Mouse (Mus musculus) thymus, postnatal 0 days (tissue): ENCODE measurements around the gene Thra. TPM values are rescaled to one million over a fixed set of nuclear protein-coding genes. Genes with fewer than 3 reads are reported as not detected.
A peak's percentile ranks its signal among the peaks of the same experiment; 100 is the strongest.

Experiments
- DNase-seq: peaks from one replicate; pipeline ENCODE4 v3.0.0-alpha.2; 2015; ENCODE audit warnings: low spot score
- polyA plus RNA-seq: library from polyadenylated mRNA; unstranded; fragments of >200 nt; fragmentation: Nextera tagmentation; extraction: Ambion mirVana; gene quantifications from 2 replicates; pipeline ENCODE4 v1.2.1, GENCODE M21; 2015

Thra gene
- polyA plus RNA-seq, 1 experiment from 2014 or later: 9.1 TPM

DNA sequence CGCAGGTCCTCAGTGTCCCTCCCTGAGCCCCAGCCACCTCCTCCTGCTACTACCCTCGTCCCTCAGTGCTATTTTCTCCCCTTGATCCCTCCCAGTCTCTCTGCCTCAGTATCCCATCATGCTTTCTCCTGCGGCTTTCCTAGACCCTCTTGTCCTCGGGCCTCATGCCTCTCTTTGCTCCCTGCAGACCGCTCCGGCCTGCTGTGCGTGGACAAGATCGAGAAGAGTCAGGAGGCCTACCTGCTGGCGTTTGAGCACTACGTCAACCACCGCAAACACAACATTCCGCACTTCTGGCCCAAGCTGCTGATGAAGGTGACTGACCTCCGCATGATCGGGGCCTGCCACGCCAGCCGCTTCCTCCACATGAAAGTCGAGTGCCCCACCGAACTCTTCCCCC lies 23.7 kb downstream of the Thra start:
- no peak for DNase-seq

DNA sequence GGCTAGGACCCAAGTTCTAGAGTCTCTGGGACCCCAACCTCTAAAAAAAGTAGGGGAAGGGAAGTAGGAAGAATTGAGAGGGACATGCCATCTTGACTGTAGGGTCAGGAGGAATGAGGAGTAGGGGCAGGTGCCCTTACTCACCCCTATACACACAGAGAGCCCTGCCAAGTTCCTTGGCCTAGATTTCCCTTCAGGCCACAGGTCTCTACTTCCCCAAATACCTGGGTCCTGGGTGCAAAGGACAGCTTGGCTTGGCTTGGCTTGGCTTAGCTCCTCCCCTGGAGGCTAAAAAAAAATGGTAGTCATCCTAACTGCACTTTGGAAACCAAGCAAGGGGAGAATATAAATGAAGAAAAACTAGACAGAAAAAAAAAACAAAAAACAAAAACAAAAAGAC lies 24.3 kb downstream of the Thra start:
- no peak for DNase-seq

- DNase-seq: peak; percentile 15
Measured at GRCm38 (mm10) chr11:98765421-98766309, 25.2 kb downstream of the Thra start.

- DNase-seq: no peak
Measured at GRCm38 (mm10) chr11:98766346-98766745, 25.9 kb downstream of the Thra start.

GRCm38 (mm10) chr11:98766816-98767215 lies 26.4 kb downstream of the Thra start:
- DNase-seq: peak; percentile 23

GRCm38 (mm10) chr11:98767276-98767675 lies 26.8 kb downstream of the Thra start:
- peak; percentile 80 for DNase-seq

- DNase-seq: no peak
Measured at GRCm38 (mm10) chr11:98767713-98768112, 27.3 kb downstream of the Thra start.

GRCm38 (mm10) chr11:98768127-98769006 lies 27.9 kb downstream of the Thra start:
- peak; percentile 12 for DNase-seq

- DNase-seq: no peak
Measured at GRCm38 (mm10) chr11:98769007-98769954, 28.8 kb downstream of the Thra start.

- peak; percentile 52 for DNase-seq
Measured at GRCm38 (mm10) chr11:98770096-98770975, 29.9 kb downstream of the Thra start.

- no peak for DNase-seq
Measured at GRCm38 (mm10) chr11:98771131-98771530, 30.7 kb downstream of the Thra start.

- no peak for DNase-seq
Measured at GRCm38 (mm10) chr11:98771844-98772525, 31.5 kb downstream of the Thra start.

DNA sequence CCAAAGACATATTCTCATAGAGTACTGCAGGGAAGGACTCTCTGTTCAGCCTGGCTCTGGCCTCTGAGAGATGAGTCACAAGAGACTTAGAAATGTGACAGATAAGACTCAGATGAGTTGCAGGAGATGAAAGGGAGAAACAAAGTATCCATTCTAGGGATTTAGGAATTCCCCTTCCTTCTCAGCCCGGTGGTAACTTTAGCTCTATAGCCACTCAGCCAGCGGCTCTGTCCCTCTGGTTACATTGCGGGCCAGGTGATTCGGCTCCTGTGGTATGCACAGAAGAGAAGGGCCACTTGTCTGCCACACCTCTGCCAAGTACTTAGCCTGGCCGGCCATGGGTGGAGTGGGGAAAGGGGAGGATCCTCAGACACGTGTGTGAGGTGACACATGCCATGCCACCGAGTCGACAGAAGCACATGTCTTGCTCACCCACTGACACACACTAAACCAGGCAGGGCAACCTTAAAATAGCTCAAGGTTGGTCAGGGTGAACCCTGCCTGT lies 32.3 kb downstream of the Thra start:
- no peak for DNase-seq

GRCm38 (mm10) chr11:98773635-98774295 lies 33.3 kb downstream of the Thra start:
- DNase-seq: peak; percentile 96

DNA sequence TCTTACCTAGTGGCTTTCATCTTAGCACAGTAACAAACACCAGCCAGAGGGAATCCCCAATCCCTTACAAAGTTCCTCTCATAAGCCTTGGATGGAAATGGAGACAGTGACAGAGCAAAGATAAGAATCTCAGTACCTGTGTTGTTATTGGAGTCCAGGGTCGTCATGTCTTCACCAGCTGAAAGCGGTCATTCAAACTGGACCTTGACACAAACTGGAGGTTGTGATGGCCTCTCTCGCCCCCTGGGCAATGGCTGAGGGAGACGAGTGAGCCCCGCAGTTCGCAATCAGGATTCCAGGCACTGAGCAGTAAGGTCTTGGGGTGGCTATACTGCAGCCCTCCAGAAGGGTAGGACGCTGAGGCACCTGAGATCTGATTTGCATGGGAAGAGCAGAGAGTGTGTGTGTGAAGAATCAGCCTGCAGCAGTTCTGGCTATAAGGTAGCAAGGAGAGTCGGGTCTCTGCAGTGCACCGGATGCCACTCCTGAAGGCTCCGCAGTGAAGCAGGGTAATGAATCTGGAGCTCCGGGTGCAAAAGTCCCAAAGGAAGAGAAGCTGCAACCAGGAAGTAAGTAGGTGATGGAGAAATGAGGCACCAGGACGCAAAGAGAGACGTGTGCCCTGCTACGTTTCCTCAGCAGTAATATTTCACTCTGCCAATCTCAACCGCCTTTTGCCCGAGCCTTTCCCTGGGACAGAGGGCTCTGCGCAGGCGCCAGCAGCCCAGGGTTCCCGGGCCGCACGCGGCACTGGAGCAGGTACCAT lies 34.3 kb downstream of the Thra start, which contains the start of gene Nr1d1:
TSS of gene Nr1d1 (minus strand) at position 752 of the 766 bp plus-strand sequence.
- DNase-seq: no peak

DNA sequence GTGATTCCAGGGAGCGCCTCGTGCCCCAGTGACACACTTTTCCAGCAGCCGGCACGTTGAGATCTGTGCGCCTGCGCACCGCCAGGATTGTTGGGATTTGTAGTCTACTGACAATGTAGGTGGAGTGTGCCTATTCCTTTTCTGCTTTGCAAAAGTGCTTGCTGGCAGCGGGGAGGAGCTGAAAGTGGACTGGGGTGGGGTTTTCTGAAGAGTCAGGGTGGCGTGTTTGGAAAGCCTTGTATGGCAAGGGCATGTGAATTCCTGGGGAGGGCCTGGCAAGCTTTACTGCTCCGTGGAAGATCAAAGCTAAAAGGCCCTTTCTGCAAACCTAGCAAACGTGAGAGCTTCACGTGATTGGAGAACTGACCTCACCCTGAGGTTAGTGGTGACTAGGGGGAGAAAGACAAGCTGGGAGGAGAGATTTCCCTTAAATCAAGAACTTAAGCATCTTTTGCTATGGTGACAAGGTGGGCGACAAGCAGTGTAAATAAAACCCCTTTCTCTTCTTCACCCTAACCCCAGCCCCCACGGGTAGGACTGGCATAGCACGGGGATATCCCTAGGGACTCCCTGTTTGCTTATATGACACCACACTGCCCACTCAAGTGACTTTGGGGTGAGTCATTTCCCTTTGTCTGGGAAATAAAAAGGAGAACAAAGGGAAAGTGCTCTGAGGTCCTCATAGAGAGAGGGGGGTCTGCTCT lies 35.1 kb downstream of the Thra start:
- peak; percentile 84 for DNase-seq
